Mouse (Mus musculus): ENCODE data around the gene Map2k1. TPM values are rescaled to one million over a fixed set of nuclear protein-coding genes. Genes with fewer than 3 reads are reported as not detected.

Gene Map2k1
- 36.9 TPM for polyA plus RNA-seq (2017; shearing (Covaris generic))

DNA sequence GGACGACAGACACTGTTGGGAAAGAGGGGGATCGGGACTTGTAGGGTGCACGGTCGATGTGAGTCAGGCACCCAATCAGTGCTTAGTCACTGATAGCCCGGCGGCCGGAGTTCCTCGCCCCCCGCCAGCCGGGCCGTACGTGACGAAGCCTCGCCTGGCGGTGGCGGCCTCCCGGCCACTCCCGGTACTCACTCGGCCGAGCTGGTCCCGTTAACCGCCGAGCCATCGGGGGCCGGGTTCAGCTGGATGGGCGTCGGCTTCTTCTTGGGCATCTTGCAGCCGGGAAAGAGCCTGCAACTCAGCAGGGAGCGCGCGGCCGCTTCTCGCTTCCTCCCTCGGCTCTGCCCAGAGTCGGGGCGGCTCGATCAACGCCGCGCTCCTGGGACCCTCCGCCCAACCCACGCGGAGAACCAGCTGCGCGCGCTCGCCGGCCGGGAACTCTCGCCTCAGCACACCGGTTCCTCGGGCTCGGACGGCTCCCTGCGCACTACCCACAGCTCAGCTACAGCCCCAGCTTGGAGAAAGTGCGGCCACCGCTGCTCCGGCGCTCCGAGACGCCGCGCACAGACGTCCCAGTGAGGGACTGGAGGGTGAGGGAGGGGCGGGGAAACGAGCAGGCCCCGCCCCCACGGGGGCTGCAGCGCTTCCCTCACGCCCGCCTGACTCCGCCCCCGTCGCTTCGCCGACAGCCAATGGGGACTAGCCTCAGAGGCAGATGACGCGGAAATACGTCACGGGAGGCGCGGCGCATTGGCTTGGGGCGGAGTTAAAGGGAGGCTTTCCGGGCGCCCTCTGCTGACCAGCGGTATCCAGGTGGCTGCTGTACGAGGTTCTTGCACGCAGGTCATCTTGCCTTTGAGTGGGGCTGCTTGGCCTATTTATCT, at the start of gene Map2k1:
Gene Map2k1 (minus strand): TSS at position 611 of the 884 bp plus-strand sequence.

DNA sequence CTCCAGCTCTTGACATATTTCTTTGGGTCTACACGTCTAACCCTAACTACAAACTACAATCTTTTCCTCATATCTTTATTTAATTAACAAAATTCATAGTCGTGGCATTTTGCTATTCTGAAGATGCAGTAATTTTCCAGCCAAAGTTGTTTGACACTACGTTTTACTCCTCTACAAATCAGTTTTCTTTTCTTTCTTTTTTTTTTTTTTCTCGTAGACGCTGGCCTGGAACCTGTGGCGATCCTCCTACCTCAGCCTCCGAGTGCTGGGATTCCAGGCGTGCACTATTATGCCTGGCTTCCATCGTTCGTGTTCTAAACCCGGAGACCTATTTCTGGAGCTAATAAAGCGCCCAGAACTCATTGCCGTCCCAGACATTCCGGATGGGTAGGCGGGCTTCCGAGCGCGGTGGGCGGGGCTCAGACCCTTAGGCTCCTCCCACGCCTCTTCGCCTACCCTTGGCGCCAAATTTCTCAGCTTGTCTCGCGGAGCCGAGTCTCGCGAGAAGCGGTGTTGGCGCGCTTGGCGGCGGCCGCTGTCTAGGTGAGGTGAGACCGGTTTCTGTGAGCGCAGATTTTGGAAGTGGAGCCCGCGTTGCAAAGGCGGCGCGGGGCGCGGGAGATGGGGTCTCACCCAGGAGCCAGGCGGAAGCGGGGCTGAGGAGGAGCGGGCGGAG, 27.8 kb upstream of the Map2k1 start, which contains the start of gene Tipin:
Gene Tipin (plus strand): TSS at position 477 of the 676 bp plus-strand sequence.

DNA sequence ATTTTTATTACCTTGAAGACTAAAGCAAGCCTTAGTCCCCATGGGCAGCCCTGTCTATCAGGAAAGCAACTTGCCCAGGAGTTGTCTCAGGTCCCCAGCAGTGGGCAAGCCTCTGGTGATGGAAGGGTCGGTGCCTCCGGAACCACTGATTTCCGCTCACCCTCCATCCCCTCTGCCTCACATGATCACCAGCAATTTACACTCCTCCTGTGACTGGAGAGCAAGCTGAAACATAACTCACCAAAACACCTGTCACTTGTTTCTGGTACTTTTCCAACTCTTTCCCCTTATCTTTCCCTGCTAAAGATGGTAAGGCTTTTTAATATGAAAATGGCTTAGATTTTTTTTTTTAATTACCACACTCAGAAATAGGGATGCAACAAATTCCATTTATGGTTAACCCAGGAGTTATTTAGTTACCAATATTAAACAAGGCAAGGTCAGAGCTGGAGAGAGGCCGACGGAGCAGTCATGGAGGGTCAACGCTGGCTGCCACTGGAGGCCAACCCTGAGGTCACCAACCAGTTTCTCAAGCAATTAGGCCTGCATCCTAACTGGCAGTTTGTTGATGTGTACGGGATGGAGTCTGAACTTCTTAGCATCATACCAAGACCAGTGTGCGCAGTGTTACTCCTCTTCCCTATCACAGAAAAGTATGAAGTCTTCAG, 18.5 kb downstream of the Map2k1 start, which contains the start of gene Uchl4:
Gene Uchl4 (plus strand): TSS at position 434 of the 668 bp plus-strand sequence.

DNA sequence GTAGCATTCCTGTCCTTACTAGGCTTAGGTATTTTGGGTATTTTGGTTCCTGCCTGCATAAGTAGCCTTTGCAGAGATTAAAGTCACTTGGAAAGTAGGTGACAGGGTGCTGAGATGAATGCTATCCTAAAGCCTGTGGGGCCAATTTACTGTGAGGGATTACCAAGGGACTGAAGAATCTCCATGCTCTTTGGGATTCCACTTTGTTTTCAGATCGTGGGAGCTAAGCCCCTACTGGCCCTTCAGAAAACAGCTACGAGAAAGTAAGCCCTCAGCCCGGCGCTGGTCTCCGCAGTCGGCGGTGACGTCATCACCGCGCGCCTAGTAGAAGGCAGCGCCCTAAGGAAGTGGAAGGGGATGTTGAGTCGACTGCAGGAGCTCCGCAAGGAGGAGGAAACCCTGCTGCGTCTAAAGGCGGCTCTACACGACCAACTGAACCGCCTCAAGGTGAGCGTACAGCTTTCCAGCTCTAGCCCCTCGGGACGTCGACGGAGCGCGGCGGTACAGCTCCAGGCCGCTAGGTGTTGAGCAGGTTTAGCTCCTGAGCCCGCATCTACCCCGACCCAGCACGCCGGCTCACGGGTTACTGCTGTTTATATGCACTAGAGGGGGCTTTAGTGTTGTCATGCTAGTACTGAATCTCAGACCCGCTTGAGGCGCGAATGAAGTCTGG, 74.3 kb downstream of the Map2k1 start, which contains the start of gene Snapc5:
Gene Snapc5 (plus strand): TSS at position 301 of the 673 bp plus-strand sequence.

DNA sequence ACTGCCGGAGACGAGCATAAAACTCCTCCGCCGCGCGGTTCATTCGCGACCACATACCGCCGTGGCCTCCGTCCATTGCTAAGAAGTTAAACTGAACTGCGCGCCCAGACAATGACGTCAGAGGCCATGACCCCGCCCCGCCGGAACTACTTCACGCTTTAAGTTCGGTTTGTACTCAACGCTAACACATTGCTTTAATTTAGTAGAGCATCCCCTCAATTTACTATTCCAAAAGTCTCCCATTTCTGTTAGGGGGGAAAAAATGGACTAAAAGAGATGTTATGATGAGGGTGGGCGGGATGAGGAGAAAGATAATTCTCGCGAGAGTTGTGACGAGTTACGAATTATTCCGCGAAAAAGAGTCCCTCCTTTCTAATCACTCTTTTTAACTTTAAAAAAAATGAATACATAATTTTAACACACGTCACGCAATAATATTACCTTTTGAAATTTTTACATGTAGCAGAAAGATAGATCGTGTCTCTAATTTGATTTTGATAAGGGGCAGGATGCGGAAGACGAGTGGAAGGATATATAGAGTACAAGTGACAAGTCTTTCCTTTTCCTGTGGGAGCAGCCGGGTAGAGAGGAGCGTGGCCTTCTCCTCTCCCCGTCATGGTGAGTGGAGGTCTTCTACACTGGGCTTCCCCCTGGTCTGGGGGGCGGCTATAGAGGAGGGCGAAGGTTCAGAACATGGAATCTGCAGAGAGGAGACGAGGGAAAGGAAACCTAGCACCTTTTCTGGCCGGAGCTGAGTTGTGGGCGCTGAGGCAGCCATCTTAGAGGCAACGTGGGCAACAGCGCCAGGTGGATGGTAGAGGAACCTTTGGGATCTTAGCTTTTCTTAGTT, 80.4 kb downstream of the Map2k1 start, which contains the start of the genes Zwilch and Rpl4:
Gene Zwilch (minus strand): TSS at position 289 of the 850 bp plus-strand sequence.
Gene Rpl4 (plus strand): TSS at position 560 of the 850 bp plus-strand sequence.

Other genes starting within 250 kb of the Map2k1 start
- not detected for gene Smad6, start 231.6 kb downstream of the Map2k1 start, polyA plus RNA-seq (2017; shearing (Covaris generic))
- gene Lctl, start 136.5 kb downstream of the Map2k1 start, polyA plus RNA-seq (2017; shearing (Covaris generic)): not detected
- gene Zwilch, start 80.5 kb downstream of the Map2k1 start, polyA plus RNA-seq (2017; shearing (Covaris generic)): 4.4 TPM
- 1,868 TPM for gene Rpl4, start 80.3 kb downstream of the Map2k1 start, polyA plus RNA-seq (2017; shearing (Covaris generic))
- gene Snapc5, start 74.4 kb downstream of the Map2k1 start, polyA plus RNA-seq (2017; shearing (Covaris generic)): 66.9 TPM
- 9.0 TPM for gene Uchl4, start 18.4 kb downstream of the Map2k1 start, polyA plus RNA-seq (2017; shearing (Covaris generic))
- 56.6 TPM for gene Tipin, start 27.9 kb upstream of the Map2k1 start, polyA plus RNA-seq (2017; shearing (Covaris generic))
- 14.4 TPM for gene Dis3l, start 87.7 kb upstream of the Map2k1 start, polyA plus RNA-seq (2017; shearing (Covaris generic))
- gene Megf11, start 132.0 kb upstream of the Map2k1 start, polyA plus RNA-seq (2017; shearing (Covaris generic)): 0.29 TPM

Data from CD4-positive, CD25-positive, alpha-beta regulatory T cell, adult 9 weeks (primary cell).